Mouse (Mus musculus) hindlimb bud, embryonic 11.5 days (tissue): ENCODE measurements at regions not wholly inside any gene's neighbourhood (a gene's known extent, or its start where the extent isn't known, plus 50 kb on each side); places are given as distances from the start of the nearest gene placed in this dataset.

Experiments
- DNase-seq: peaks from one replicate; pipeline ENCODE4 v3.0.0-alpha.2; 2012; ENCODE audit warnings: low read depth, low spot score; ENCODE audit errors: extremely low spot score

GRCm38 (mm10) chr10:29661752-29662151 lies 126.1 kb upstream of the Rspo3 start:
- DNase-seq, result no peak

- DNase-seq, result no peak
These were observed 104.6 kb upstream of the Rspo3 start for GRCm38 (mm10) chr10:29640249-29640648.

- DNase-seq, result no peak
These were observed 100.2 kb upstream of the Rspo3 start for GRCm38 (mm10) chr10:29635828-29636227.

GRCm38 (mm10) chr10:29595455-29595854 lies 59.8 kb upstream of the Rspo3 start:
- no peak for DNase-seq

- no peak for DNase-seq
These were observed 59.3 kb upstream of the Rspo3 start for GRCm38 (mm10) chr10:29594969-29595368.

GRCm38 (mm10) chr10:29592906-29593305 lies 57.2 kb upstream of the Rspo3 start:
- no peak for DNase-seq

- no peak for DNase-seq
These were observed 54.5 kb upstream of the Rspo3 start for GRCm38 (mm10) chr10:29590187-29590586.

GRCm38 (mm10) chr10:29589739-29590138 lies 54.1 kb upstream of the Rspo3 start:
- DNase-seq, result no peak
